Mouse (Mus musculus): ENCODE measurements around the gene Trim34a.

- TF ChIP-seq TAL1 (conservative IDR thresholded peaks at IDR 0.05; ENCODE audit: low read depth, low read length) = no peak
- no peak for TF ChIP-seq CTCF (IDR thresholded peaks at IDR 0.05; ENCODE audit: low read depth, low read length)
Measured at GRCm38 (mm10) chr7:104195885-104196284, 48.4 kb upstream of the Trim34a start, which contains the start of gene Olfr649.

All from G1E (cell line).